Mouse (Mus musculus): ENCODE data around the gene Chml. TPM values are rescaled to one million over a fixed set of nuclear protein-coding genes. Genes with fewer than 3 reads are reported as not detected.
A peak's percentile ranks its signal among the peaks of the same experiment; 100 is the strongest.

Chml gene
- polyA plus RNA-seq, 1 experiment from 2014 or later: 7.7 TPM

- no peak overlapping the region for H3K9ac ChIP-seq (ENCODE audit: low read length)
- no peak overlapping the region for H3K4me2 ChIP-seq (ENCODE audit: low read depth, low read length, severe bottlenecking)
- H3K4me3 ChIP-seq (ENCODE audit: low read depth, low read length): no peak overlapping the region
- DNase-seq (ENCODE audit: low spot score) (no peak), ATAC-seq (replicated peaks; ENCODE audit: low FRiP score) (no peak)
- no peaks in the 10 kb centered on the region; the same call in 1 of the 2 replicates for H3K4me1 ChIP-seq (replicated peaks; ENCODE audit: control insufficient read depth, insufficient read depth, low read length)
- no peak overlapping the region for H3K27ac ChIP-seq (ENCODE audit: low read depth, low read length)
- no peaks in the 10 kb centered on the region for H3K9me3 ChIP-seq (ENCODE audit: control insufficient read depth, low read length)
- 89% methylated on average over 7 of the region's 7 CpGs for WGBS
- H3K27me3 ChIP-seq (ENCODE audit: control insufficient read depth, insufficient read depth, low read length): no peaks in the 10 kb centered on the region
- no peaks in the 10 kb centered on the region for H3K36me3 ChIP-seq (ENCODE audit: control insufficient read depth, insufficient read depth, low read length)
These were observed 19.0 kb downstream of the Chml start for GRCm38 (mm10) chr1:175673563-175674325.

- Histone ChIP-seq H3K4me3 (ENCODE audit: low read depth, low read length) (no peak overlapping the region), H3K36me3 (ENCODE audit: control insufficient read depth, insufficient read depth, low read length) (no peaks in the 10 kb centered on the region), H3K27me3 (ENCODE audit: control insufficient read depth, insufficient read depth, low read length) (no peaks in the 10 kb centered on the region), H3K9ac (ENCODE audit: low read length) (no peak overlapping the region), H3K9me3 (ENCODE audit: control insufficient read depth, low read length) (no peaks in the 10 kb centered on the region), H3K4me1 (replicated peaks; ENCODE audit: control insufficient read depth, insufficient read depth, low read length) (no peaks in the 10 kb centered on the region; the same call in 1 of the 2 replicates), H3K27ac (ENCODE audit: low read depth, low read length) (no peak overlapping the region), H3K4me2 (ENCODE audit: low read depth, low read length, severe bottlenecking) (no peak overlapping the region)
- ATAC-seq (replicated peaks; ENCODE audit: low FRiP score): no peak
- no peak for DNase-seq (ENCODE audit: low spot score)
- WGBS: 60% methylated on average over 1 of the region's 1 CpGs
These were observed 21.1 kb downstream of the Chml start for GRCm38 (mm10) chr1:175671626-175672025.

- no peaks in the 10 kb centered on the region for H3K9me3 ChIP-seq (ENCODE audit: control insufficient read depth, low read length)
- H3K4me3 ChIP-seq (ENCODE audit: low read depth, low read length): no peak overlapping the region
- H3K27me3 ChIP-seq (ENCODE audit: control insufficient read depth, insufficient read depth, low read length): no peaks in the 10 kb centered on the region
- H3K27ac ChIP-seq (ENCODE audit: low read depth, low read length): no peak overlapping the region
- WGBS: 67% methylated on average over 7 of the region's 7 CpGs
- no peaks in the 10 kb centered on the region; the same call in 1 of the 2 replicates for H3K4me1 ChIP-seq (replicated peaks; ENCODE audit: control insufficient read depth, insufficient read depth, low read length)
- no peaks in the 10 kb centered on the region for H3K36me3 ChIP-seq (ENCODE audit: control insufficient read depth, insufficient read depth, low read length)
- no peak for ATAC-seq (replicated peaks; ENCODE audit: low FRiP score)
- no peak overlapping the region for H3K4me2 ChIP-seq (ENCODE audit: low read depth, low read length, severe bottlenecking)
- H3K9ac ChIP-seq (ENCODE audit: low read length): no peak overlapping the region
- DNase-seq (ENCODE audit: low spot score): no peak
These were observed 22.7 kb downstream of the Chml start for GRCm38 (mm10) chr1:175670042-175670441.

DNA sequence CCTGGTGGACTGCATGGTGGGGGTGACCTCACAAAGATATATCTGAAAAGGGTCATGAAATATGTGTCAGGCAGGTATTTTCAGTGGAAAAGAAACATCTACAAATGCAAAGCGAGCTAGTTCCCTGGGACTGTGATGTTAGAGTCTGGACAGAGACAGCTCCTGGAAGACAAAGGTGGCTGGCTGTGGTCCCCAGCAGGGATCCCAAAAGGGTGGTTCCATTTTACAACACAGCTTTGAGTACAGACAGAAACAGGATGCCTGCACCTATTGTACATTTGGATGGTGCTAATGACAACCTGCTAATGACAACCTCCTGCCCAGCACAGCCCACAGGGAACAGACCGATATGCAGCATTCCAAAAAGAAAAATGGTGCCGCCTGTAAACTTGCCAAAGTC lies 23.2 kb downstream of the Chml start:
- no peaks in the 10 kb centered on the region for H3K9me3 ChIP-seq (ENCODE audit: control insufficient read depth, low read length)
- H3K27ac ChIP-seq (ENCODE audit: low read depth, low read length): no peak overlapping the region
- no peaks in the 10 kb centered on the region; the same call in 1 of the 2 replicates for H3K4me1 ChIP-seq (replicated peaks; ENCODE audit: control insufficient read depth, insufficient read depth, low read length)
- no peak overlapping the region for H3K9ac ChIP-seq (ENCODE audit: low read length)
- WGBS: 86% methylated on average over 3 of the region's 3 CpGs
- no peak overlapping the region for H3K4me3 ChIP-seq (ENCODE audit: low read depth, low read length)
- no peaks in the 10 kb centered on the region for H3K27me3 ChIP-seq (ENCODE audit: control insufficient read depth, insufficient read depth, low read length)
- no peak overlapping the region for H3K4me2 ChIP-seq (ENCODE audit: low read depth, low read length, severe bottlenecking)
- no peak for DNase-seq (ENCODE audit: low spot score)
- no peaks in the 10 kb centered on the region for H3K36me3 ChIP-seq (ENCODE audit: control insufficient read depth, insufficient read depth, low read length)
- ATAC-seq (replicated peaks; ENCODE audit: low FRiP score): no peak

- Histone ChIP-seq H3K9ac (ENCODE audit: low read length) (no peak overlapping the region), H3K4me2 (ENCODE audit: low read depth, low read length, severe bottlenecking) (no peak overlapping the region), H3K27me3 (ENCODE audit: control insufficient read depth, insufficient read depth, low read length) (no peaks in the 10 kb centered on the region), H3K4me3 (ENCODE audit: low read depth, low read length) (no peak overlapping the region), H3K9me3 (ENCODE audit: control insufficient read depth, low read length) (no peaks in the 10 kb centered on the region), H3K36me3 (ENCODE audit: control insufficient read depth, insufficient read depth, low read length) (no peaks in the 10 kb centered on the region), H3K27ac (ENCODE audit: low read depth, low read length) (no peak overlapping the region), H3K4me1 (replicated peaks; ENCODE audit: control insufficient read depth, insufficient read depth, low read length) (no peaks in the 10 kb centered on the region; the same call in 1 of the 2 replicates)
- DNase-seq (ENCODE audit: low spot score): no peak
- 78% methylated on average over 5 of the region's 5 CpGs for WGBS
- peak; percentile 60 for ATAC-seq (replicated peaks; ENCODE audit: low FRiP score)
These were observed 23.9 kb downstream of the Chml start for GRCm38 (mm10) chr1:175668666-175669405.

GRCm38 (mm10) chr1:175659900-175660299 lies 32.8 kb downstream of the Chml start:
- Histone ChIP-seq H3K4me1 (replicated peaks; ENCODE audit: control insufficient read depth, insufficient read depth, low read length) (no peaks in the 10 kb centered on the region), H3K27me3 (ENCODE audit: control insufficient read depth, insufficient read depth, low read length) (no peaks in the 10 kb centered on the region), H3K9ac (ENCODE audit: low read length) (no peak overlapping the region), H3K9me3 (ENCODE audit: control insufficient read depth, low read length) (no peaks in the 10 kb centered on the region), H3K27ac (ENCODE audit: low read depth, low read length) (no peak overlapping the region), H3K36me3 (ENCODE audit: control insufficient read depth, insufficient read depth, low read length) (no peaks in the 10 kb centered on the region), H3K4me2 (ENCODE audit: low read depth, low read length, severe bottlenecking) (no peak overlapping the region), H3K4me3 (ENCODE audit: low read depth, low read length) (no peak overlapping the region)
- ATAC-seq (replicated peaks; ENCODE audit: low FRiP score) (no peak), DNase-seq (ENCODE audit: low spot score) (no peak)
- WGBS: 95% methylated on average over 4 of the region's 4 CpGs

DNA sequence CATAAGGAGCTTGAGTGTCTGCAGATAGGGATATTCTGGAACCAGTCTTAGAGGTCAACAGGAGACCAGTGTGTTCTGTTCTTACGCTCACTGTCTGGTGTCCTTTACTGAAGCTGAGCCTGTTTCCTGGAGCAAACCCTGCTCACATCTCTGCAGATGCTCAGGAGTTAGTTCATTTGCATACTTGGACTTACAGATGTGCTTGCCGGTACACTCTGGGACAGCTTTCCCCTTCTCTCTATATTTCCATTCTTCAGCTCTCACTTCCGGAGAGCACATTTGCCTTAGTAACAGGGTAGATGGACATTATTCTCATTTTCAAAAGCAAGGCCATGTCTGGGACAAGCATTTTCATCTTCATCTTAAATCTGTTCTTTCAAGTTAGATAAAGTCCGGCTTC lies 44.1 kb downstream of the Chml start:
- no peaks in the 10 kb centered on the region for H3K4me1 ChIP-seq (replicated peaks; ENCODE audit: control insufficient read depth, insufficient read depth, low read length)
- no peak overlapping the region for H3K4me3 ChIP-seq (ENCODE audit: low read depth, low read length)
- no peaks in the 10 kb centered on the region for H3K9me3 ChIP-seq (ENCODE audit: control insufficient read depth, low read length)
- no peaks in the 10 kb centered on the region for H3K36me3 ChIP-seq (ENCODE audit: control insufficient read depth, insufficient read depth, low read length)
- DNase-seq (ENCODE audit: low spot score) (no peak), ATAC-seq (replicated peaks; ENCODE audit: low FRiP score) (no peak)
- H3K9ac ChIP-seq (ENCODE audit: low read length): no peak overlapping the region
- WGBS: 93% methylated on average over 4 of the region's 4 CpGs
- no peak overlapping the region for H3K27ac ChIP-seq (ENCODE audit: low read depth, low read length)
- no peaks in the 10 kb centered on the region for H3K27me3 ChIP-seq (ENCODE audit: control insufficient read depth, insufficient read depth, low read length)
- no peak overlapping the region for H3K4me2 ChIP-seq (ENCODE audit: low read depth, low read length, severe bottlenecking)

- Histone ChIP-seq H3K4me3 (ENCODE audit: low read depth, low read length) (no peak overlapping the region), H3K4me2 (ENCODE audit: low read depth, low read length, severe bottlenecking) (no peak overlapping the region), H3K9me3 (ENCODE audit: control insufficient read depth, low read length) (no peaks in the 10 kb centered on the region), H3K9ac (ENCODE audit: low read length) (no peak overlapping the region), H3K4me1 (replicated peaks; ENCODE audit: control insufficient read depth, insufficient read depth, low read length) (no peaks in the 10 kb centered on the region), H3K27ac (ENCODE audit: low read depth, low read length) (no peak overlapping the region), H3K27me3 (ENCODE audit: control insufficient read depth, insufficient read depth, low read length) (no peaks in the 10 kb centered on the region), H3K36me3 (ENCODE audit: control insufficient read depth, insufficient read depth, low read length) (no peaks in the 10 kb centered on the region)
- ATAC-seq (replicated peaks; ENCODE audit: low FRiP score): no peak
- WGBS: 84% methylated on average over 9 of the region's 9 CpGs
- DNase-seq (ENCODE audit: low spot score): no peak
These were observed 45.7 kb downstream of the Chml start for GRCm38 (mm10) chr1:175646952-175647351.
